Mouse (Mus musculus): ENCODE data around the gene Daglb.
"Not testable (repeated sequence)": the region's sequence is repeated elsewhere in the genome, so short reads cannot be mapped to it uniquely, and the experiment has no call there.

Gene Daglb

DNA sequence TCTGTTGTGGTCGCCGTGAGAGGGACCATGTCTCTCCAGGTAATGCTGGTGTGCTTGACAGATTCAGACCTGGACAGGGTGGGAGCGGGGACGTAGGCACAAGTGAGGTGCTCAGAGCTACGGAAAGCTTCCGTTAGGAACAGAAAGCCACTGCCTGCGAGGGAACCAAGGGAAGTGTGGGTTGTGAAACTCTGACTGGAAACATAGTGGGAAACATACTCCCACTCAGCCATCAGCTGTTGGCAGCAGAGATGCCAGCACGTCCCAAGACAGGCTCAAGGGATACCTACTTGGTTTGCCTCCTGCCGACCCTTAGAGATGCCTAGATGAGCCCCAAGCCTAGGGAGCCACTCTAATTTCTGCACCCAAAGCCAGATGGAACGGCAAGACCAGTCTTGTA lies 22.8 kb downstream of the Daglb start:
- DNase-seq (ENCODE audit: low read depth in 2 of 2, low spot score in 2 of 2) = no peak

DNA sequence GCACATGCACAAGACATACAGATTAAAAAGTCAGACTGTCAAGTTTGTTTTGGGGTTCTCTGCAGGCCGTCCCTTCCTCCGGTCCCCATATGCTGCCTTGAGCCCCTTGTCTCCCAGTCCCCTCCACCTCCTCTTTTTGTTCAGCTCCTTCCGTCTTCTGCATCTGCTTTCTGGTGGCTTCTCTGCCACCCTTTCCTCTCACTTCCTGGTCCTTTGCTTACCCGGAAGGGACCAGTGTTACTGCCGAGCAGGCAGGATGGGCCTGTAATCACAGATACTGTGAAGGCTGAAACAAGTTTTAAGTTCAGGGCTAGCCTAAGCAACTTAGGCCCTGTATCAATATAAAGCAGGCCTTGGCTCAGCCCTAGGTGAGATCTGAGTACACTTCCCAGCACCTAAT lies 23.6 kb downstream of the Daglb start:
- no peak for DNase-seq (ENCODE audit: low read depth in 2 of 2, low spot score in 2 of 2)

DNA sequence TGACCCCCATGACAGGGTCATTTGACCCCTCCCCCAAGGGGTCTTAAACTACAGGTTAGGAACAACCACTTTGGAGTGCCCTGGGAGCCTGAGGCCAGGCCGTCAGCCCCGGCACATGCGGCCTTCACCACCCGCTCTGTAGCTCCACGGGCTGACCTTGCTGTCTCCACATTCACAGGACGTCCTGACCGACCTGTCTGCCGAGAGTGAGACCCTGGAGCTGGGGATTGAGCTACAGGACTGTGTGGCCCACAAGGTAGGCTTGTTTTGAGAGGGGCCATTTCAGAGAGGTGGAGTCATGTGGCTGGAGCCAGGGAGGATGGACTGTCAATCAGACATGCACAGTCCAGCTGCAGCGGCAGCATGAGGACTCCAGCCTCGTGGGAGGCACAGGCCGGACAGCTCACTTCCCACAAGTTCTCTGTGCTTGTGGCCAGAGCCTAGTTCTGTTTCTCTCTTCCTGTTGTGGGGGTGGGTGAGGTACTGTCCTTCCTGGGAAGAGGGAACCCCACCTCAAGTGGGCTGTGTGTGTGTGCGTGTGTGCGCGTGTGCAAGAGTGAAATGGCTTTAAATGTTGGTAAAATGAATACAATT lies 25.5 kb downstream of the Daglb start:
- DNase-seq (ENCODE audit: low read depth in 2 of 2, low spot score in 2 of 2) = no peak

DNA sequence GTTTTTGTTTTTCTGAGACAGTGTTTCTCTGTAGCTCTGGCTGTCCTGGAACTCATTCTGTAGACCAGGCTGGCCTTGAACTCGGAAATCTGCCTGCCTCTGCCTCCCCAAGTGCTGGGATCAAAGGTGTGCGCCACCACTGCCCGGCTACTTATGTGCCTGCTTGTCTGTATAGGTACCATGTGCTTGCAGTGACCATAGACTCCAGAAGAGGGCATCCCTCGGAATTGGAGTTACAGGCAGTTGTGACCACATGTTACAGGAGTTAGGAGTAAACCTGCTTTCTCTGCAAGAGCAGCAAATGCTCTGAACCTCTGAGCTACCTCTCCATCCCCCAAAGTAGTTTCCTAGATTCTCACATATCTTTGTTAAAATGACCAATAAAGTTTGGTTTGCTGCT lies 27.4 kb downstream of the Daglb start:
- no peak for DNase-seq (ENCODE audit: low read depth in 2 of 2, low spot score in 2 of 2)

DNA sequence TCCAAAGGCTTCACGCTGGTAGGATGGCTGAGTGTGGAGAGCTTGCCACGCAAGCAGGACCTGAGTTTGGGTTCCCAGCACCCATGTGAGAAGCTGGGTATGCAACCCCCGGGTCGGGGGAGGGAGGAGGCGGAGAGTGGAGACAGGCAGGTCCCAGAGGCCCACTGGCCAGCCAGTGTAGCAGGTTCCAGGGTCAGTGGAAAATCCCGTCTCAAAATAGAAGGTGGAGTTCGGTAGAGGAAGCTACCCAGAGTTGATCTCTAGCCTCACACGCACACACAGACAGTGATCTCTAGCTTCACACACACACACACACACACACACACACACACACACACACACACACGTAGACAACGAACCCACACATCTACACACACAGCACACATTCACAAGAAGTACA lies 28.8 kb downstream of the Daglb start:
- DNase-seq (ENCODE audit: low read depth in 2 of 2, low spot score in 2 of 2) = no peak

DNA sequence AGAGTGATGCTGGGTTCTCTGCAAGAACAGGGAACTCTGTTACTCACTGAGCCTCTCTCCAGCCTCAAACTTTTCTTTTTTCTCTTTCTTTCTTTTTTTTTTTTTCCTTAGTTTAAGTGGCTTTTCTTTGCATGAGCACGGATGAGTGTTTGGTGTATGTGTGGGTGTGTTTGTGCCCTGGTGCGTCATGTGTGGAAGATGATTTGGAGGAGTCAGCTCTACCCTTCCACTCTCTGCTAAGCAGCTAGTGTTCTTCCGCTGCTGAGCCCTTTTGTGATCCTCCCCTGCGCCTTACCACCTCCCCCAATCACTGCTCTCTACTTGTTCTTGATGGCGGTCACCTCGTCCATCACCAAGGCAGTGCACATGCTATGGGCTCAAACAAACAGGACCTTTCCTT lies 31.3 kb downstream of the Daglb start:
- DNase-seq (ENCODE audit: low read depth in 2 of 2, low spot score in 2 of 2) = no peak

DNA sequence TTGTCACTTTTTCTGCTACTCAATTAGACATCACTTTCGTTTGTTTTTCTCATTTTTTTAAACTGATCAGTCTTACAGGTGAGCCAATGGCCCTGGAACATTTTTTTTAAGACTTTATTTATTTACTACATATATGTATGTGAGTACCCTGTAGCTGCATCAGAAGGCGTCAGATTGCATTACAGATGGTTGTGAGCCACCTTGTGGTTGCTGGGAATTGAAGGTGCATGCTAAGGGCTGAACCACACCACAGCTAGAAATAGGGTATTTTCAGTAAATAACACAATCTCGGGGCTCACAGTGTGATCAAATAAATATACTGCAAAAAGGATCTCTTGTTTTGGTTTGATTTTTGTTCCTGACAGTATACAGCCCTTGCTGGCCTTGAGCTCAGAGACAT lies 33.1 kb downstream of the Daglb start:
- no peak for DNase-seq (ENCODE audit: low read depth in 2 of 2, low spot score in 2 of 2)

DNA sequence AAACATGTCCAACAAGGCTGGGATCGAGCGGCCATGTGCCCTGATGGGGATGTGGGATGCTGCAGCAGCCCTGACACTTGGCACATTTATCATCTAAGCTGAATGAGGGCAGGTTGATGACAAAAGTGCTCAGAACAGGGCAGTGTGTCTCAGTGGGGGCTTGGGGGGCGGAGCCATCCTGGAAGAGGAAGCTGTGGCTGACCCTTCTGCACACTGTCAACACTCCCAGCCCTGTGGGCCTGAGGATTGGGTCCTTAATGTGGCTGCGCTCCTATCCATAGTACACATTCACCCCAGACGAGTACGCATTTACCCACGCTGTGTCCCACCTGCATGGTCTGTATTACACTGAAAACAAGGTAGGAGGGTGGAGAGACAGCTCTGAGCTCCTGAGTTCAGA lies 34.8 kb downstream of the Daglb start:
- no peak for DNase-seq (ENCODE audit: low read depth in 2 of 2, low spot score in 2 of 2)

DNA sequence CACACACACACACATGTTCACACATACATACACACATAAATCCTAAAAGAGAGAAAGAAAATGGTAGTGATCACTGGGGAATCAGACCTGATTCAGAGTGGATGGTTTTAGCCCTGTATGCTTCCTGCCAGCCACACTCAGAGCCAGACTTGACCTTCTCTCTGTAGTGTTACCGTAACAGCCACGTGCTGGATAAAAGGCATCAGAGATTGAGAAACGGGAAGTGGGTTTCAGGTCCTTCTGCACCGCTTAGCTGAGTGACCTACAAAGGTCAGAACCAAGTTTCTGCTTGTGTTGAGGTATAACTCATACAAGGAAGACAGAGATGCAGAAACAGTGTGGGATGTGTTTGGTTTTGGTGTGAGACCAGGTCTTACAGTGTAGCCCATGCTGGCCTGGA lies 35.3 kb downstream of the Daglb start:
- no peak for DNase-seq (ENCODE audit: low read depth in 2 of 2, low spot score in 2 of 2)

DNA sequence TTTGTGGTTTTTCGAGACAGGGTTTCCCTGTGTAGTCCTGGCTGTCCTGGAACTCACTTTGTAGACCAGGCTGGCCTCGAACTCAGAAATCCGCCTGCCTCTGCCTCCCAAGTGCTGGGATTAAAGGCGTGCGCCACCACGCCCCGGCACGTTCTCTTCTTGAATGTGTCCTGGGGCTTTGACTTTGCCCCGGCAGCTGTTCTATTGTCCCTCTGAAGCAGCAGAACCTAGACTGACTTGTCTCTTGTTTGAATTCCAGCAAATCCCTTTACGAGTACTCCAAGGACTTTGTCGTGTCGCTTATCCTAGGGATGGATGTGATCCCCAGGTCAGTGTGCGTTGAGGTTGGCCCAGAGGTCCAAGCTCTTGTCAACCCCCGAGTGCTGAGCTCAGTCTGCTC lies 36.3 kb downstream of the Daglb start:
- not testable (repeated sequence) for DNase-seq (ENCODE audit: low read depth in 2 of 2, low spot score in 2 of 2)

DNA sequence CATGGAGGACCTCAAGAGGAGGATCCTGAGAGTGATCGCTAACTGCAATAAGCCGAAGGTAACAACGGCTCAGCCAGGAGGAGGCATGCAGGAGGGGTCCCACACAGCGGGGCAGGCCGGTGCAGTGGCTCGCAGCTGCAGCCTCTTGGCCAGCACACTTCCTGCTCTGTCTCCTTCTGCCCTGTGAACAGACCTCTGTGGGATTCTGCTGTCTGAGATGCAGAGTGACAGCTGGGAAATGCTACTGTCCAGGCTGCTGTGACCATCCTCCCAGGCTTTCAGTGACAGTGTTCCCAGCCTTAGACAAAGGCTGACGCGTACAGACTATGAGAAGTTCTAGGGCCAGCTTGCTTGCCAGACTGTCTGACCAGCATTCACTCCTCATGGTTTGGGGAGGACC lies 36.8 kb downstream of the Daglb start:
- DNase-seq (ENCODE audit: low read depth in 2 of 2, low spot score in 2 of 2) = no peak

DNA sequence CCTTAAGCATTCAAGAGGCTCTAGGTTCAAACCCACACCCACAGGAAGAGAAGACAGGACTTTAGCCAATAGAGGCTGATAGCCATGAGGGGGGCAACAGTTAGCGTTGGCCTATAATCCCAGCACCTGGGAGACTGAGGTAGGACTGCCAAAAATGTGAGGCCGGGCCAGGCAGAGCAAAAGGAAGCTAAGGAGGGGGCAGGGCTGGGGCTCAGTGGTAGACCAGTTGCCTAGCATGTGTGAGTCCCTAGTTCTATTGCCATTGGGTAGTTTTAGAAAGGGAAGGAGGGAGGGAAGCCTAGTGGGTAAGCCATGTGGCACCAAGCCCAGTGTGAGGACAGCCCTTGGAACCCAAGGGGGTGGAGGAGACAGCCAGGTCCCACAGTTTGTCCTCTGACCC lies 37.3 kb downstream of the Daglb start:
- DNase-seq (ENCODE audit: low read depth in 2 of 2, low spot score in 2 of 2) = no peak

DNA sequence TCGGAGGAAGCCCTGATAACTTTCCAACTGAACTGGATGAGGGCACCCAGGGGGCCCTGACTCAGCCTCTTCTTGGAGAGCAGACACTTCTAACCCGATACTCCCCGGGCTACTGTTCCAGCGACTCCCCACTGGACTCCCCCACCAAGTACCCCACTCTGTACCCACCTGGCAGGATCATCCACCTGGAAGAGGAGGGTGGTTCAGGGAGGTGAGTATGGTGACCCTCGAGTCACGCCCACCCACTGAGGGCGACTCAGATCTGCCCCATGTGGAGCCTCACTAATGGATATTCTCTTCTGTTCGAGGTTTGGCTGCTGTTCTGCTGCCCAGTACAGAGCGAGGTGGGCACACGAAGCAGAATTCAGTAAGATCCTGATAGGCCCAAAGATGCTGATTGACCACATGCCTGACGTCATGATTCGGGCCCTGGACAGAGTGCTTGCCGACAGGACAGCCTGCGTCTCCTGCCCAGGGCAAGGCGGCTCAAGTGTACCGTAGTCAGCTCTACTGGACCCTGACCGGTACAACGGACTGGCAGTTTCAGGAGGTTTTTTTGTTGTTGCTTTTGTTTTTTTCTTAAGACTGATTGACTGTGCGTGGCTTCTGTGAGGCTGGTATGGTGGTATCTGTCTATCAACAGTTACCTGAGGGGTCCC lies 38.6 kb downstream of the Daglb start:
- no peak for DNase-seq (ENCODE audit: low read depth in 2 of 2, low spot score in 2 of 2)

DNA sequence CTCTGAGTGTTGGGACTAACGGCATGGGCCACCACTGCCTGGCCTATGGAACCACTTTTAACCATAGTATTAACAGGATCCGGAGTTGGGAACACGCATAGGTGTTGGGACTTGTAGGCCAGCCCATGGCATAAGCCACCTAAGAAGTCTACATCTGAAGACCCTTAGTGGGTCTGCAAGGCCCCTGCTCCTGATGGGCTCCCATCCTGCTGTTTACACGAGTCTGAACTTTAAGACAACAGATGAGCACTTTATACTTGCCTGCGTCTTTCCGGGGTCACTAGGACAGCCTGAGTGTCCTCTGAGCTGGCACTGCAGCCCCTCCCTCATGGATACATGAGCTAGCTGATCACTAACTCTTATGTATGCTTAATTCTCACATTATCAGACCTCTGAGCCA lies 39.4 kb downstream of the Daglb start:
- DNase-seq (ENCODE audit: low read depth in 2 of 2, low spot score in 2 of 2) = no peak

DNA sequence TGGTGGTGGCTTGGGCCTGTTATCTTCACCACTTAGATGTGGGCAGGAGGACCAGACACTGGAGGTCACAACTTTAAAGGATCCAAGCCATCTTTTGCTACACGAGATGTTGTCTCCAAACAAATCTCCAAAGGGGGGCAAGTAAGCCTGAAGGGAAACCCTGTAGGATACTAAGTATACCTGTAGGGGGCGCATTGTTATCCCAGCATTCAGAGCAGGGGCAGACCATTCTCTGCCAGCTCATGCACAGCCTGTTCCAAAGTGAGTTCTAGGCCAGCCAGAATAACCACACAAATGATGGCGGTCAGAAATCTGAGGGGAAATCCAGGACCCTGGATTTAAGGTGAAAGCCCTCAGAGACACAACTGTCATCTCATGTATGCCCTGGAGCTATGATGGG lies 40.1 kb downstream of the Daglb start:
- peak in 1 of 2 experiments; percentile 35 for DNase-seq (ENCODE audit: low read depth in 2 of 2, low spot score in 2 of 2)

DNA sequence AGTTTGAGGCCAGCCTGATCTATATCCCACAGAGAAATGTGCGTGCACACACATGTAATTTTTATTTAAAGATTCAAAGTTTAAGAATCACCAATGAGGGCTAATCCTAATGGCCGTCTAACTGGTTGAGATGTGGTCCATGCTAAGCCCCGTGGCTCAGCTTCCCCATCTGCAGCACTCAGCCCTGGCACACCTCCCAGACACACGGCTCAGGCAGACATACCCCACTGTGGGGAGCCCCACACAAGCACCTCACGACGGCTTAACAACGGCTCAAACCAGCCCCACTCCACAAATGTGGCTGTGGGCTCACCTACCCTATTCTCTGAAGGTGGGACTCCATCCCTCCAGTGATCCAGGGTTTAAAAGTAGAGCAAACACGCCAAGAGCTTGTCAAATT lies 40.7 kb downstream of the Daglb start:
- no peak for DNase-seq (ENCODE audit: low read depth in 2 of 2, low spot score in 2 of 2)

DNA sequence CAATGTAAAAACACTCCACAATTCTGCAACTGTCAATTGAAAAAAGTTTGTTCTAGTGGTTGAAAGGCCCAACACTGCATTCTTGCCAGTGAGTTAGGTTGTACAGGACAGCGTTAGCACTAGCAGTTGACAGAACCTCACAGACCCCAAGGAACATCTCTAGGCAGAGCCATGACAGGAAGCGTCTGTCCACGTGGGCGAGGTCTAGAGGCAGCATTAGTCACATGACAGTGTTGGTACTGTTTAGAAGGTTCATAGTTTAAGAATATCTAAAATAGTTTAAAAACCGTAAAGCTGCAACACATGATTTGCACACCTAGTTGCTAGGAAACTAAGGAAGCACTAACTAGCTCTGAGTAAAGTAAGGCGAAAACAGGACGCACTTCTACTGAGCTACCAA lies 41.2 kb downstream of the Daglb start:
- DNase-seq (ENCODE audit: low read depth in 2 of 2, low spot score in 2 of 2) = no peak

DNA sequence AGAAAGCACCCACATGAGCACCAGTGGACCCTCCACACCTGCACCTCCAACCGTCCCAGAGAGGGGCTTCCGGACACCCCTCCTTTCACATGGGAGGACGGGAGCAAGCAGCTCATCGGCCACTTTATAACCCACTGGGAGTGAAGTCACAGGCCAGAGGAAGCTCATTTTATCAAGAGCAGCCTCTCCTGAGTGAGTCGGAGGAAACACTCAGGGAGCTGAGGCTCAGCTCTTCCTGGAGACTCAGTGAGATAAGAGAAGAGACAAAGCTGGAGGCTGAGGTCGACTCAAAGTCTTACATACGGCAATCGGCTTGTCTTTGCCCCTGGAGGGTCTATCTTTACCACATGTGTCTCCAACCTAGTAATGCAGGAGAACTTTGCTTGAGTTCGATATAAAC lies 44.9 kb downstream of the Daglb start:
- DNase-seq (ENCODE audit: low read depth in 2 of 2, low spot score in 2 of 2) = no peak

DNA sequence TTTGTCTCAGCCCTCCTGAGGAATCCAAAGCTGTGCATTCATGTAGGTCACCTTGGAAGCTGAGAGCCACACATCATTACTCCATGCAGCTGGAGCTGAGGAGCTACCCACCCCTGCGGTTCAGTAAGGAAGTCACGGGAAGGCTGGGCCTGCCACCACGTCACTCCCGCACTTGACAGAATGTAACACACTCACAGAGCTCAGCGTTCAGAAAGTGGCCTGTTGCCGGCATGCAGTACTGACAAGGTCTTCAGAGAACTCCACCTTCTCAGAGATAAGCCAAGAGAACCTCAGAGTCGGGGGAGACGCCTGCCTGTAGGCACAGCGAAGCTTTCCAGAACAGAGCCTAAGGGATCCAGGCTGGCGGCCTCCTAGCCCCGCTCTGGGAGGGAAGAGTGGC lies 45.4 kb downstream of the Daglb start:
- DNase-seq (ENCODE audit: low read depth in 2 of 2, low spot score in 2 of 2) = no peak

DNA sequence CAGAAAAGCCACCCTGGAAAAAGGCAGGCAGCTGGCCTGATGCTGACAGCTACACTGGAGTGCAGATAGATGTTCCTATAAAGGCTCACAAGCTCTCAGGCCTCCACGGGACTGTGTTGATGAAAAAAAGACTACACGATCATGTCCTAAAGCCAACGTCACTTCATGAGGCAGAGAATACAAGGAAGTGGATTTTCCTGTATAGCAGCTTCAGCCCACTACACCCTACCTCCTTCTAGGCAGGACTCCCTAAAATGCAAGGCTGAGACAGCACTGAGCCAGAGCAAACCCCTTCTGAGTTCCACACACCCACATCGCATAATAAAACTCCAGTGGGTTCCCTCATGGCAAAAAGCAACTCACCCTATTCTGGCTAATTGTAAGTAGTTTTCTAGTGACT lies 47.2 kb downstream of the Daglb start:
- no peak for DNase-seq (ENCODE audit: low read depth in 2 of 2, low spot score in 2 of 2)

DNA sequence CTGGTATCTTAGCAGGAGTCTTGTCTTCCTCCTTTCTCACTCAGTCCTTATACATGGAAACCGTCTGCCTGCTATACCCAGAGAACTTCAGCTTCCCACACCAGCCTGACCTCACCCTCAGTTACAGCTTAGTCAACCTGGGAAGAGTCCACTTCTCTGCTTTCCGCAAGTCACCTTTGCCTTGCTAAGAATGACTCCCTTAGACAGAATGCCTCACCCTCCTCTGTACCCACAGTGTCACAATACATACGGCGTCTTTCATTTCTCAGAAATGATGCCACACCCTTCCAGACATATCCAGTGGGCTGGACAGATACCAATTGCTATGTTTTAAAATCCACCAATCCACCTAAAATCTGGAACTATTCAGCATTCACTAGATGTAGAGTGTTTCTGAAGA lies 47.9 kb downstream of the Daglb start:
- DNase-seq (ENCODE audit: low read depth in 2 of 2, low spot score in 2 of 2) = no peak

DNA sequence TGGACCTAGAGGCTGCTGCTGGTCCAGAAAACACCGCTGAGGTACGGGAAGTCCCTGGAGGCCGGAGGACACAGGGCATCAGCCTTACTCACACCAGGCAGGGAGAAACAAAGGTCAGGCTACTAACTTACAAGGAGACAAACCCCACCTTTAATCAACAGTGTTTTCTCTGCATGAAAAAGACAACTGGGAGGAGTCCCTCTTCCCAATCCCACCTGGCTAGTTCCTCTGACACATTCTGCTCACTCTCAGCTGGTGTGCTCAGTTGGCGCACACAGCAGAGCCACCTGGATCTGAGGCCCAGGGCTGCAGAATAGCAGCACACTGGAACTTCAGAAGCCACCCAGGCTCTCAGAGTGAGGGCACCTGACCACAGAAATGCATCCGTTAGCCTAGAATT lies 50.5 kb downstream of the Daglb start:
- no peak for DNase-seq (ENCODE audit: low read depth in 2 of 2, low spot score in 2 of 2)

DNA sequence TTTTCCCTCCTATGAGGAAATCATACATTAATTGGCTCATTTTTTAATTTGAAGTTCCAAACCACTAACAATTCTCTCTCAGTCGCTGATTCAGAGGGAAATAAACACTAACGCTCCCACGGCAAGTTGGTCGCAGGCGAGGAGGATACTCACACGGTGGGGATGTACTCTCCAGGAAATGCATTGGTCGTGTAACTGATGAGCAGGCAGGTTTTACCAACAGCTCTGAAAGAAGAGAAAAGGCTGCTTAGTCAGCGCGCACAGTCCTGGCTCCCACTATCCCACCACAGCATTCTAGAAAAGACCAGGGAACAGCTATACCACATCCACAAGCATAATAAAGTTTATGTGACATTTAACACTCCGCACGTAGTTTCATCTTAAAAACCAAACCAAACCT lies 52.6 kb downstream of the Daglb start:
- no peak for DNase-seq (ENCODE audit: low read depth in 2 of 2, low spot score in 2 of 2)

DNA sequence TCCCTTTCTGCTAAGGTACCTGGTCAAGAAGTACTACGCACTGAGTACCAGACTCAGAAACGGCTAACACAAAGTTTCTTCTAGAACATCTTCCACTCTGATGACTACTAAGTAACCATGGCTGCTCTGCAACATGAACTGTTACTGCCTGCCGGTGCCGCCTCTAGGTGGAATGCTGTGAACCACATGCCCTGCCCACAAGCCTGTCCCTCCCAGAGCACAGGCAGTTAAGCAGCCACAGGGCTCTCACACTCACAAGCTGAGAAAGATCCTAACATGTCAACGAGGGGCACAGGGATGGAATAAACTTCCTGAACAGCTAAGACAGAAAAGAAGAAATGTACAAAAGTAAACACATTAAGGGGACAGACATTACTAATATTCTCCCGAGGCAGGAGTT lies 53.1 kb downstream of the Daglb start:
- DNase-seq (ENCODE audit: low read depth in 2 of 2, low spot score in 2 of 2) = no peak
